Mouse (Mus musculus) left cerebral cortex, postnatal 14 days (tissue): ENCODE data around the gene Rgs12. TPM values are rescaled to one million over a fixed set of nuclear protein-coding genes. Genes with fewer than 3 reads are reported as not detected.

ENCODE experiments used
- DNase-seq, 2 experiments: peaks; one replicate each; pipeline ENCODE4 v3.0.0; 2021 to 2022; ENCODE audit warnings: low spot score in 2 of 2, mixed read lengths in 1 of 2
- intact Hi-C: fragments of 180-260 bp; cut with DNase I; formaldehyde crosslinking; loops from one replicate; pipeline ENCODE4 v1.15.1; 2025
- long read RNA-seq, 2 experiments: library from polyadenylated mRNA; stranded (forward); transcript quantifications; one replicate each; pipeline ENCODE4 v2.0.0; 2021
- total RNA-seq, 2 experiments: library from RNA; stranded (reverse); gene quantifications; 2 replicates each; pipeline ENCODE4 v1.2.3; 2021

Gene Rgs12
- total RNA-seq = 10 to 100 TPM; 56.0 to 65.8 TPM
- long read RNA-seq, experiment 1, full-length matches to known transcripts = 38 of 67 reads
- long read RNA-seq, experiment 1, partial matches to known transcripts = 12 of 67 reads
- long read RNA-seq, experiment 1, other reads (novel, unspliced or antisense) = 17 of 67 reads
- long read RNA-seq, experiment 2, transcript Rgs12-206 (15 exons, 3,624 nt) = major isoform, 24 of 56 reads
- long read RNA-seq, experiment 2, partial matches to known transcripts = 9 of 56 reads
- long read RNA-seq, experiment 2, other reads (novel, unspliced or antisense) = 20 of 56 reads

GRCm38 (mm10) chr5:34948861-34949760 lies at the start of gene Rgs12:
TSS of gene Rgs12 (plus strand) at chr5:34949445.
- peak; percentile 26 to 55 for DNase-seq
- intact Hi-C loops = no loop called here

GRCm38 (mm10) chr5:34899787-34900469 lies 49.3 kb upstream of the Rgs12 start:
- peak in 1 of 2 experiments; percentile 53 for DNase-seq
- intact Hi-C loops = no loop called here

GRCm38 (mm10) chr5:34902371-34902770 lies 46.9 kb upstream of the Rgs12 start:
- intact Hi-C loops = no loop called here
- DNase-seq = no peak

GRCm38 (mm10) chr5:34902811-34903385 lies 46.3 kb upstream of the Rgs12 start:
- peak; percentile 61 to 63 for DNase-seq
- intact Hi-C loops = no loop called here

- no peak for DNase-seq
- intact Hi-C loops = no loop called here
These were observed 44.8 kb upstream of the Rgs12 start for GRCm38 (mm10) chr5:34904412-34904811.

- no peak for DNase-seq
- intact Hi-C loops = no loop called here
These were observed 42.0 kb upstream of the Rgs12 start for GRCm38 (mm10) chr5:34907230-34907629.

GRCm38 (mm10) chr5:34907910-34908725 lies 41.1 kb upstream of the Rgs12 start, which contains the start of gene Msantd1:
TSS of gene Msantd1 (plus strand) at chr5:34908012.
- intact Hi-C loops = no loop called here
- no peak for DNase-seq

- no peak for DNase-seq
- intact Hi-C loops = no loop called here
These were observed 40.3 kb upstream of the Rgs12 start for GRCm38 (mm10) chr5:34908726-34909633.

- no peak for DNase-seq
- intact Hi-C loops = loop anchor here (10.0 kb wide), 1 partner anchor 75 kb away; no protein-coding TSS in a partner anchor
These were observed 39.4 kb upstream of the Rgs12 start for GRCm38 (mm10) chr5:34909634-34910503.

- DNase-seq = no peak
- intact Hi-C loops = loop anchor here (10.0 kb wide), 1 partner anchor 74 kb away; no protein-coding TSS in a partner anchor
These were observed 38.8 kb upstream of the Rgs12 start for GRCm38 (mm10) chr5:34910504-34910815.

- intact Hi-C loops = loop anchor here (2.0 to 10.0 kb wide), 3 partner anchors 69 to 127 kb away; no protein-coding TSS in a partner anchor
- peak; percentile 88 to 89 for DNase-seq
These were observed 33.4 kb upstream of the Rgs12 start for GRCm38 (mm10) chr5:34915801-34916200.

- peak; percentile 57 to 75 for DNase-seq
- intact Hi-C loops = loop anchor here (2.0 to 10.0 kb wide), 3 partner anchors 68 to 126 kb away; no protein-coding TSS in a partner anchor
These were observed 32.0 kb upstream of the Rgs12 start for GRCm38 (mm10) chr5:34917234-34917655.

- no peak for DNase-seq
- intact Hi-C loops = loop anchor here (5.0 to 10.0 kb wide), 2 partner anchors 66 to 104 kb away; no protein-coding TSS in a partner anchor
These were observed 30.5 kb upstream of the Rgs12 start for GRCm38 (mm10) chr5:34918785-34919184.

GRCm38 (mm10) chr5:34922531-34922930 lies 26.7 kb upstream of the Rgs12 start:
- intact Hi-C loops = no loop called here
- DNase-seq = no peak

GRCm38 (mm10) chr5:34923920-34924319 lies 25.3 kb upstream of the Rgs12 start:
- intact Hi-C loops = no loop called here
- no peak for DNase-seq

- intact Hi-C loops = no loop called here
- DNase-seq = no peak
These were observed 24.7 kb upstream of the Rgs12 start for GRCm38 (mm10) chr5:34924519-34924918.

GRCm38 (mm10) chr5:34927648-34928047 lies 21.6 kb upstream of the Rgs12 start:
- DNase-seq = no peak
- intact Hi-C loops = no loop called here
